Mouse (Mus musculus): Measurements from ENCODE around the gene Il15ra.

DNA sequence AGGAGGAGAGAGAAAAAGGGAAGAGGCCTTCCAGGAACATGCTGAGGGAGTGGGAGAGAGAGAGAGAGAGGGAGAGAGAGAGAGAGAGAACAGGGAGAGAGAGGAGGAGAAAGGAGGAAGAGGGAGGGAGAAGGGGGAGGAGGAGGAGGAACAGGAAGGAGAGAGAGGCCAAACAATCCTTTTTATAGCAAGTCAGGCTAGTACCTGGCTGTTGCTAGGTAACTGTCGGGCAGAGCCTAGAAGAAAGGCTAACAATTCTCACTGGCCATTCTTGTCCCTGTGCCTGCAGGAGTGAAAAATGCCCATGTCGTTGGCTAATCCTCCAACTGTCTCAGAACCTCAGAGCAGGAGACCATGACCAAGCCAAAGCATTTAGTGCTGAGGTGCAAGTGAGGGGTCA, 45.8 kb upstream of the Il15ra start:
- TF ChIP-seq GATA1 (IDR thresholded peaks at IDR 0.05; ENCODE audit: borderline replicate concordance, low read length): no peak
- no peak for TF ChIP-seq TAL1 (conservative IDR thresholded peaks at IDR 0.05; ENCODE audit: low read depth, low read length)
- TF ChIP-seq CTCF (IDR thresholded peaks at IDR 0.05; ENCODE audit: low read depth, low read length): no peak

Data from G1E (cell line).